Mouse (Mus musculus): ENCODE data around the gene Mab21l3.

Gene Mab21l3

DNA sequence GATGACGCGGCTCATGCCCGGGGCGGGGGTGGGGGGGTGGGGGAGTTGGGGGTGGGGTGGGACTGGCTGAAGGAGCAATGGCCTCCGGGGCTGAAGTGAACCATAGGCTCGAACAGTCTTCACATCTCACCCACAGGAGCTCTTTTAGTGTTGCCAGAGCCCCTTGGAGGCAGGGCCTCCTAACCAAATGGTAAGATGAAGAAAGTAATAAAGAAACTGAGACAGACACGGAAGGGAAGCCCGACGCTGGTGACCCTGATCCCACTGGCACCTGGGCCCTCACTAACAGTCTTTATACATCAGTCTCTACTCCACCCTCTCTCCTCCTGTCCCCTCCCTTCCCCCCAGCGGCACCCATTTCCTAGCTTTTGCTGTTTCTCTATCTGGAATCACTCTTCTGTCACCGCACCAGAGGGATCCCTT, 48.2 kb downstream of the Mab21l3 start:
- DNase-seq: no peak

- DNase-seq: no peak
These were observed 48.7 kb downstream of the Mab21l3 start for GRCm38 (mm10) chr3:101799852-101800595.

DNA sequence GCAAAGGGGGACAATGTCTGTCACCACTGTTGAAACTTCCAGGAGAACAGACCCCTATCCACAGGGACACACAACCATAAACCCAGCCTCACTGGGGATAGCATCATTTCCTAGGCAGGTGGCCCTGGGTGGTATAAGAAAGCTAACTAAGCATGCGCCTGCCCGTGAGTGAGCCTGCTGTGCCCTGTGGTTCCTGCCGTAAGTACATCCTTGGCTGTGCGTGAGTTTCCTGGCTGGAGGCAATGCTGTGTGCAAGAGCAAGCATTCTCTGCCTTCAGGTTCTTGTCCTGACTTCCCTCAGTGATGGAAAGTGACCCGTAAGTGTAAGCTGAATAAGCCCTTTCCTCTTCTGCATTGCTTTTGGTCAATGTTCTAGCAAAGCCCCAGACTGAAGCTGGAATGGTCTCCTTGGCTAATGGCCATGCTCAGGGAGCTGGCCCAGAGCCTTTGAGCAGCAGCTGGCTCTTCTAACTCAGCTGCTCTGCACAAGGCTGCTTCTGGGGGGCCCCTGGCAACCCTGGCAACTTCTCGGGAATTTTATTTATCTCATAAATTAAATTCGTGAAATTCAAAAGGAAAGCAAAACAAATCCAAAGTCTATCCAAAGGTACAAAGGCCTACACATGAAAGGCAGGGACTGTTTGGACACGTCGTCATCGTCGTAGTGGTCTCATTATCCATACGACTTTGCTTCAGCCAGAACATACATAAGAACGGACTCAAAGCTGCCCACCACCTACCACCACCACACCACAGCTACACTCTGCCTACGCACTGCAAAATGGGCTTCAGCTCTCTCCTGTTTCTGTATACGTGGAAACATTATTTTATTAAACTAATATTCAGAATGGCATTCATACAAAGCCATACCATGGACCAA, 50.7 kb downstream of the Mab21l3 start:
- peak; percentile 56 for DNase-seq

DNA sequence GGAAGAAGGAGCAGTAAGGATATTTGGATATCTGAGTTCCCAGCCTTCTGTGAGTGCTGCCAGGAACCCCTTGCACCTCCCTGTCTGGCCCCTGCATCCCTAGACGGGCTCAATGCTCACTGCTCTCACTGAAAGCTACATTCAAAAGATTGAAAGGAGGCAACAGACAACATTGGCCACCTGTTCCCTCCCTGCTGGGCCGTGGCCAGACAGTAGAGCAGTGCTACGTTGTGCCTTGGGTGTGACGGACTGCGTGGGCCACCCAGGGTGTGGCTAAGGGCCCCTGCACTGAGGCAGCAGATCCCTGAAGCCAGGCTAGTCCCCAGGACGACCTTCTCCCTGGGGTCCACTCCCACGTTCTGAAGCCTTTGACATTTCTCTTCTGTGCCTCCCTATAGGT, 52.5 kb downstream of the Mab21l3 start:
- DNase-seq: no peak

DNA sequence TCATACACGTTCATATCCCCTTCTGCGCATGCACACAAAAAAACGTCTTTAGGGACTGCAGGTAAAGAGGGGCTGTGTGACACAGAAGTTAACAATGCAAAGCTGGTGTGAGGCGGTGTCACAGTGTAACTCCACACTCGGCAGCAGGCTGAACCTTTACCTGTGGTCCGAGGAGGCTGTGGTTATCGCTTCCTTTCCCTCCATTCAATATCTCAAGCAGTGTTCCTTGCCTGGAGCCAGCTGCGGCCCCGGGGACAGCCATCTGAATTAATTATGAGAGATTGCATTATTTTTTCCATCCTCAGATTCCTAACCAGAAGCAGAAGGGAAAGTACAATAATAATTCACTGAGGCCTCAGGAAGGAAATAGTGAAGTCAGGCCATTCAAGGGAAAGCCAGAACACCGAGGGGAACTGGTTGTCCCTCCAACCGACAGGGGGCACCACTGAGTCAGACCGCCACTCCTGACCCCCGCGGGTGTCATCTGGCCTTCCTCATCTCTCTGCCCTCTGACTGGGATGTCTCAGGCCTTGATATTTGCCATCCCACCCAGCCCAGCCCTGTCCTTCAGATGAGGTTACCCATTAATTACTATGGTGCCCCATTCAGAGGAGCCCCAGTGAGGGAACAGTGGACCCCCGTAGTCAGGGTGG, 53.2 kb downstream of the Mab21l3 start:
- DNase-seq: no peak

GRCm38 (mm10) chr3:101794666-101795065, 54.1 kb downstream of the Mab21l3 start:
- DNase-seq: no peak

DNA sequence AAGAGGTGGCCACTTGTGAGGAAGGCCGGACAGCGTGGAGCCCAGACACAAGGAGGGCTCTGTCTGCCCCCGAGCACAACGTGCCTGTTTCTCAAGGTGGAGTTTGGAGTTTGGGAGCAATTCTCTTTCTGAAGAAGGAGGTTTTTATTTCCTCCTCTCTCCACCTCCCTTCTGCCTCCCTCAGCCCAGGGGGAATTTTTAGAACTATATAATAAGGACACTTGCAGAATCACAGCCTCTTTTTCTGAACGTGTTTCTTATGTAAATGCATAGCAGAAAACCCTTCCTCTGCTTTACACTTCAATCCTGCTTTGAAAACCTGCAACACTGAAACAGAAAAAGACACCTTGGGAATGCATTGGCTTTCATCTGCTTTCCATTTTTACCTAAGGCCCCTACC, 54.7 kb downstream of the Mab21l3 start:
- DNase-seq: no peak

DNA sequence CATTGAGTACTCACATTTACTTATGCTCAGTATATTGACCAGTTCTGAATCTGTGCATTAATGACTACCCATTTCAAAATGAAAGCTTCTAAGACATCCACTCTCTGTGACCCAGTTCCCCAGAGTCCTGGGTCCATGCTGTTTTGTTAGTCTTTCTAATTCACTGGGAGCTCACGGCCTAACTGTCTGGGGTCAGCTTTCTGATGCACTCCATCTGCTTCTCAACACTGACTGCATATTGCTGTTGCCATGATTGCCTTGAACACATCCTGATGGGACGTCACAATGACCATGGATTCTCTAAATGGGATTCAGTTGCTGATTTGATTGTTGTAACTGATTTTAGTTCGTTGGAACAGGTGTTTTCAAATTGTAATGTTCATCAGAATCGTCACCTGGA, 56.6 kb downstream of the Mab21l3 start:
- no peak for DNase-seq

- DNase-seq: no peak
These were observed 63.9 kb downstream of the Mab21l3 start for GRCm38 (mm10) chr3:101784768-101785424.

DNA sequence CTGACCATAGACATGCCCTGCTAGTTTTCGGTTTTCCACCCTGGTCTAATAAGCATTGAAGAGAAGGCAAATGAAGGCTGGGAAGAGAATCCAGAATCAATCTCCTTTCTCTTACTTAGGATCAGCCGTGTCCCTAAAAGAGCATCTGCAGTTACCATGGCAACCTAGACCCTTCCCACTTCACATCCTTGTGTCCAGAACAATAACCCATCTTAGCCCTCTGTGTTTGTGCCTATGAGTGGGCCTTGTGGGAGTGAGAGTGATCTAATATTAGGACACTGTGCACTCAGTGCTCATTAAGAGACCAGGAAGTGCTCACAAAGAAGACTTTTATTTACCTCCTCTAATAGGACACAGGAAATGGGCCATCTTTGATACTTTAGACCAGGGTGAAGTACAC, 65.0 kb downstream of the Mab21l3 start:
- DNase-seq: no peak

GRCm38 (mm10) chr3:101780874-101781483, 67.8 kb downstream of the Mab21l3 start:
- DNase-seq: no peak

DNA sequence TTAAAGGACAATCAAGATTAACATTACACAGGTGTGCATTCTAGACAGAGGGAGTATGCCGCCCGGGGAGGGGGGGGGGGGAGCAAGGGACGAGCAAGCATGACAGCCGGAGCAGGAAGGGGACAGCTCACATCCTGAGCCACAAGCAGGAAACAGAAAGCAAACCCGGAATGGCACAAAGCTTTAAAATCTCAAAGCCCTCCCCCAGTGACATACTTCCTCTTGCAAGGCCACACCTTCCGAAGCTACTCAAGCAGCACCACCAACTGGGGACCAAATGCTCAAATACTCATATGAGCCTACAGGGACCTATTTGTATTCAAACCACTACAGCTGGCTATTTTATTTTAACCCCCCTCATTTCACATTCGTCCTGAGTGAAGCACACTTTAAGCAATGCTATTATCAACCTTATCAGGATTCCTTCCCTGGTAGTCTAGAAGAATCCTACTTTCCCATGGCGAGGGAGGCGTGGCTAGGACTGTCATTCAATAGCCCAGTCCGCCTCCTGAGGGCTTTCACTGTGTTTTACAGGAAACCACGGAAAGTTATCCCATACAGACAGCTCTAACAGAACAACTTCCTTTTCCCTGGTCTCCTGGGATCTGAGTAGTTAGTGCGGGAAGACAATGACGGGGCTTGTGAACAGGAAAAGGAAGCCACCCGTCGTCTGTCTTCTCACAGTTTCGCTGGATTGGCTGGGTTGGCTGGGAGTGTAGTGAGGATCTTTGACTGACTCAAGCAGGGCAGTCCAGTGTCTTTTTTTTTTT, 69.7 kb downstream of the Mab21l3 start:
- DNase-seq: peak; percentile 42

DNA sequence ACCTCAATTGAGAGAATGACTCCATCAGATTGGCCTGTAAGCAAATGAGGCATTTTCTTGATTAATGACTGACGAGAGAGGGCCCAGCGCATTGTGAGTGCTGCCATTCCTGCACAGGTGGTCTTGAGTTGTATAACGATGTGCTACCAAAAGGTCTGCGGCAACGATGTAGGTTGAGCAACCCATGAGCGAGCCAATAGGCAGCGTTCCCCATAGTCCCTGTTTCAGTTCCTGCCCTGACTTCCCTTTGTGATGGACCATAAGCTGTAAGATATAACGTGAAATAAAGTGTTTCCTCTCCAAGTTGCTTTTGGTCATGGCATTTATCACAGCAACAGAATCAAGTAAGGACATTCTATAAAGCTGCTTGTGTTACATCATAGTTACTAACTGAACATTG, 73.0 kb downstream of the Mab21l3 start:
- no peak for DNase-seq

DNA sequence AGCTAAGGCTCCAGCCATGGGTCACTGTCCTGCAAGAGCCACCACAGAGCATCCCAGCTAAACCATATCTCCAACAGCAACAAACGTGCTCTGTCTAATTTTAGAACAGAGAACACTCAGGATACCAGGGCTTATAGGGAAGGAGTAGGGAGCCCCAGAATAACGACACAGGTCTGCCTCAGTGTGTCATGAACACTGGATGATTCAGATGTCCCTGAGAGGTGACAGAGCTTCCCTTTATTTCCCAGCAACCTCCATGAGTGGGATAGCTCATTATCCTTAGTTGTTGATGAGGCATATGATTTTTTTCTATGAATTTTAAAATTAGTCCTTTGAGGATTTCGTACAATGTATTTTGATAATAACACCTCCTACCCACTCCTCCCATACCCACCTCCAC, 78.2 kb downstream of the Mab21l3 start:
- DNase-seq: no peak

DNA sequence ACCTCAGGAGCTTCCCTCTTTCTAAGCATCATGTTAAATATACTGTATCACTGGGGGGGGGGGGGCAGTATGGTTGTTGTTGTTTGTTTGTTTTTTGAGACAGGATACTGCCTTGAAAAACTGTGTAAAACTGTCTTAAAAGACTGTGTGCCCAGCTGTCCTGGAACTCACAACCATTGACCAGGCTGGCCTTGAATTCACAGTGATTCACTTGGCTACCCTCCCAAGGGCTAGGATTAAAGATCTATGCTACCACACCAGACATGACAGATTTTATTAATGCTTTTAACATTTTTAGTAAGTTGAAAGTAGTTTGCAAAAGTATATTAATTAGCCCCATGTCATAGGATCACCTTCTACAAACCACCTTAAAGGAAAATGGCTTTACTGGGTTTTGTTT, 85.2 kb downstream of the Mab21l3 start:
- DNase-seq: no peak

Data from lung, postnatal 14 days (tissue).